Mouse (Mus musculus) left cerebral cortex, postnatal 14 days (tissue): ENCODE measurements around the gene Adgrb3. TPM values are rescaled to one million over a fixed set of nuclear protein-coding genes. Genes with fewer than 3 reads are reported as not detected.

ENCODE experiments used
- DNase-seq, 2 experiments: peaks; one replicate each; pipeline ENCODE4 v3.0.0; 2021 to 2022; ENCODE audit warnings: low spot score in 2 of 2, mixed read lengths in 1 of 2
- intact Hi-C: fragments of 180-260 bp; cut with DNase I; formaldehyde crosslinking; loops from one replicate; pipeline ENCODE4 v1.15.1; 2025
- total RNA-seq, 2 experiments: library from RNA; stranded (reverse); gene quantifications; 2 replicates each; pipeline ENCODE4 v1.2.3; 2021

The Adgrb3 gene
- total RNA-seq, 2 experiments from 2014 or later, result 122 to 133 TPM

GRCm38 (mm10) chr1:25419378-25419777, 410.1 kb downstream of the Adgrb3 start:
- DNase-seq, result no peak
- intact Hi-C loops, result no loop called here

GRCm38 (mm10) chr1:25415084-25415483, 414.4 kb downstream of the Adgrb3 start:
- no peak for DNase-seq
- intact Hi-C loops, result no loop called here

DNA sequence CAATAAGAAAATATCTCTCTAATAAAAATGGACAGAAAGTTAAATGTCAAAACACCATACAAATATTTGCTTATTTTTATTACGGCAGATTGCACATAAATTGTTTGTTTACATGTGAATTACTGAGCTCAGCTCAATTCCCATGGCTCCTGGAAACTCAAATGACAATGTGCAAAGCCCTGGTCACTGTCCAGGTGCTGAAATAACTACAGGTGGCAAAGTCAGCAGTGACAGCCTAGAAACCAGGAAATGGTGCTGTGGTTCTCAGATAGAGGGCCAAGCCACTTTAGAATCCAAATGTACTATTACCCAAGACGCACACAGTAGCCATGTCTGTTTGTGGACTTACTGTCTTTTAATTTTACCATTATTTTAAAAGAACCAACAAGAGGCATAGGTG, 465.3 kb downstream of the Adgrb3 start:
- no peak for DNase-seq
- intact Hi-C loops, result no loop called here

DNA sequence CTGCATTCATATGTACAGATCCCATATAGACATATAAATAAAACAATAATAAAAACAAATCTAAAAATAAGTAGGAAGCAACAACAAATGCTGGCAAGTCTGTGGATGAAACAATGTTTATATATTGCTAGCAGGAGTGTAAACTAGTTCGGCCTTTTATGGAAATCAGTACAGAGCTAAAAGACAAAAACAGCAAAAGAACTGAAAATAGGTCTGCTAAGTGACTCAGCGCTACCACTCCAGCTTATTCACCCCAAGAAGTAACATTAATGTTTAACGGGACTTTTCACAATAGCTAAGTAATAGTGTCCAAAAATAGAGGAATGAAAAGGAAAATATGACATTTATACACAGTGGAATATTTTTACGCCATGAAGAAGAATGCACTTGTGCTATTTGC, 471.0 kb downstream of the Adgrb3 start:
- DNase-seq, result no peak
- intact Hi-C loops, result no loop called here

GRCm38 (mm10) chr1:25355486-25355885, 474.0 kb downstream of the Adgrb3 start:
- DNase-seq, result no peak
- intact Hi-C loops, result no loop called here

DNA sequence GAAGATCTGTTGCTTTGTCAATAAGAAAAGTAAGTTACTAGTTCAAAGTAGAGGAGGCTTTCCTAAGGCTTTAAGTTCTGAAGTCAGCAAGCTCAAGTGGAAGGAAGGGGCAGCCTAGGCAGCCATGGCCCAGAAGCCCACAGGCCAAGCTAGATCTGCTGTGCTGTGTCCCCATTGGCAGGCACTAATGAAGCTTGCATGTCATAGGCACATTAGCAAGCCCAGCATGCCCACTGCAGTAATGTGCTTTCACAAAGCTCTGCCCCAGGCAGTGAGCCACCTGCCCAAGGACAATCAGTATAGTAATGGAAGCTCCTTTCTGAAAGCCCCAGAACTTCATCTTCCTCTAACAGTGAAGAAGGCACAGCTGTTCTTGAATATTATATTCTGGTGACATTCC, 484.6 kb downstream of the Adgrb3 start:
- intact Hi-C loops, result no loop called here
- no peak for DNase-seq

DNA sequence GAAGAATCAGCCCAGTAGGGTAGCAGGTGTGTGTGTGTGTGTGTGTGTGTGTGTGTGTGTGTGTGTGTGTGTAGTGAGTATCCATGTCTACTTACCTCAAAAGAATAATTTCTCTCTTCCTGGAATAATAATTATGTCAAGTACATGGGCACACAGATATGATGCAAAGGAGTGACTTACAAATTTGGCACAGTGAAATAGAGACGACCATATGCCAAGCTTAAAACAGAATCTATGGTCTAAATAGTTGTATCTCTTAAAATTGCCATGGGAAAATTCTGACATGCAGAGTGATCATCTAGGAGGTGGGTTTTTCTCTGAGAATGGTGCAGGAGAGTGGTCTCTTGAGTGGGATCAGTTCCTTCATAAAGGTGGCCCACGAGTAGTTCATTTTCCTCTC, 504.1 kb downstream of the Adgrb3 start:
- intact Hi-C loops, result no loop called here
- DNase-seq, result no peak

- DNase-seq, result no peak
- intact Hi-C loops, result no loop called here
Observed at GRCm38 (mm10) chr1:25317142-25317541, 512.4 kb downstream of the Adgrb3 start.

DNA sequence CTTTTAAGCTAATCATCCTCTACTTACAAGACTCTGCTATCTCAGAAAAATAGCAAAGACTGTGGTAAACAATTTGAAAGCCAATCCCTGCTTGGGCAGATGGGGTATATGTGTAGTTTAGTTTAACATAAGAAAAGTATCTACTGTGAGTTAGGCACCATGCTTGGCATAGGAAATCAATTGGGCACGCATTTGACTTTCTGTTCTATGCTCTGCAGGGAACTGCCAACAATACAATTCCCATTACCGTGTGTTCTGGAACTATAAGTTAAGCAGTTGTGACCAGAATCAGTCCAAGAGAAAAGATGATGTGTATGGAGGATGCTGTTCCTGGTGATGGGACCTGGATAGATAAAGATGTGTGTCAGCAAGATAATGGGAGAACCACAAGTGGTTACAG, 517.2 kb downstream of the Adgrb3 start:
- intact Hi-C loops, result no loop called here
- no peak for DNase-seq

- intact Hi-C loops, result no loop called here
- no peak for DNase-seq
Observed at GRCm38 (mm10) chr1:25310066-25310465, 519.4 kb downstream of the Adgrb3 start.

DNA sequence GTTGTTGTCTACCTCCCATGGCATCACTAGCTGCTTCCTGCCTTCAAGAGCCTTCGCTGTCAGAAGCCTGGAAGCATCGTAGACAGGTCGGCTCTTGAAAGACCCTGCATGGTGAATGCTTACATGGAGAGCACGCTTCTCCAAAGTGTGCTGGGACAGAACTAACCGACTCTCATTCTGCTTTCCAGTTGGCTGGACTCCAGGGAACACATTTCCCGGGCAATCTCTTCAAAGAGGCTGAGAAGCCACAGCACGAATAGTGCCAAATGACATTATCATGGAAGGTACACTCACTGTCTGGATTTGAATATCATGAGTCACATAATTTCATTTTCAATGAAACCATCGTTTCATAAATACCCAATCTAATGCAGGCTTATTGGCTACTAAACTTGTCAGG, 548.0 kb downstream of the Adgrb3 start:
- intact Hi-C loops, result no loop called here
- peak; percentile 21 to 41 for DNase-seq

GRCm38 (mm10) chr1:25250562-25250961, 578.9 kb downstream of the Adgrb3 start:
- no peak for DNase-seq
- intact Hi-C loops, result no loop called here

DNA sequence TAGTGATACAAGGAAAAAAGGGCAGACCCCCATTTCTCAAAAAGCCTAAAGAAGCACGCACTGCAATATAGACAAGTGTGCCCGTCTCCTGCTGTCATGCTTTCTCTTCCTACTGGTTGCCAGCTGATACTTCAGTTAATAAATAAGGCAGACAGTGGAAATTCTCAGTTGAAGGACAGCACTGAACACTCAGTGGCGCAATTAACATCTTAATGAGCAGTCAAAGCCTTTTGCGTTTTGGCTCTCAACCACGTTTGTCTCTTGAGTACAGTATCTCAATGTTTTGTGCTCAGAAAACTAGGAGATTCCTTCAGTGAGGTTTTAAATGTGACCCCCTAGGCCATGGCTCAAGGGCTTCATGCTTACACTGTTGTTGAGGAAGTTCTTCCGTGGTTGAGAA, 587.1 kb downstream of the Adgrb3 start:
- intact Hi-C loops, result no loop called here
- no peak for DNase-seq

GRCm38 (mm10) chr1:25229245-25229750, 600.2 kb downstream of the Adgrb3 start:
- DNase-seq, result peak; percentile 34 to 75
- intact Hi-C loops, result loop anchor here (2.0 to 10.0 kb wide), 2 partner anchors 64 to 124 kb away; no protein-coding TSS in a partner anchor

DNA sequence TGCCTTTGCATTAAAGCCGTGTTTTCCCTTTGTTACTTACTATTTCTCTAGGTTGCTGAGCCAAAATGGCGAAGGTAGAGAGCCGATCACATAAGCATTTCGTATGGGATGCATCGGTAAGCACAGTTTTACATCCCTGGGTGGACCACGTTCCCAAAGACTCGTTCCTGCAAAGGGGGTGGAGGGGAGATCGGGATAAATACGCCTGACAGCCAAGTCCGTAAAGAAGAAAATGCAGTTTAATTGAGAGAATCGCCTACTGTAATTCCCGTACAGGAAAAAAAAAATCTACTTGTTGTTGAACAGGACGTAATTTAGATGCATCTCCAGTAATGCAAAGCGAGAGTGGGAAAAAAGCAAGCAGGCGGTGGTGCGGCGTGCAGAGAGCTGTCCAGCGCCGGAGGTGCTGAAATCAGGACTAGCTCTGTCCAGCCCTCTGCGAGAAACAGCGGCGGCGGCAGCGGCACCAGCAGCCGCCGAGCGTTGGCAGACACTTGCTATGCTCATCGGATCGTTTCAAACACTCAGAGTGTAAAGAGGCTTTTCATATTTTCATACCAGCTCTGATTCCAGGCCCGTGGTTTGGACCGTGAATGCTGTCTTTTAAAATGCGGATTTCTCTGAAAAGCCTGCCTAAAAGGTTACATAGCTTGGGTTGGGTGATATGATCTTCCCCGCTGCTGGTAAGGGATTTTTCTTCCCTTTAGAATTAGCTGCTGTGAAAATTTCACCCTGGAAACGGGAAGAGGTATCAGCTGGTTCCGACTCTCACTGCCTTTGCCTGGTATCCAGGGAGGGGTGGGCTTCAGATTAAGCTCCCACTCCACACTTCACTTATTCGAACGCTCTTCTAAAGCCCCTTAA, 600.9 kb downstream of the Adgrb3 start:
- intact Hi-C loops, result loop anchor here (2.0 to 10.0 kb wide), 2 partner anchors 64 to 124 kb away; no protein-coding TSS in a partner anchor
- peak; percentile 65 to 78 for DNase-seq

- intact Hi-C loops, result loop anchor here (2.0 to 10.0 kb wide), 2 partner anchors 63 to 123 kb away; no protein-coding TSS in a partner anchor
- DNase-seq, result peak in 1 of 2 experiments; percentile 25
Observed at GRCm38 (mm10) chr1:25227880-25228279, 601.6 kb downstream of the Adgrb3 start.

GRCm38 (mm10) chr1:25204636-25205035, 624.9 kb downstream of the Adgrb3 start:
- no peak for DNase-seq
- intact Hi-C loops, result no loop called here

DNA sequence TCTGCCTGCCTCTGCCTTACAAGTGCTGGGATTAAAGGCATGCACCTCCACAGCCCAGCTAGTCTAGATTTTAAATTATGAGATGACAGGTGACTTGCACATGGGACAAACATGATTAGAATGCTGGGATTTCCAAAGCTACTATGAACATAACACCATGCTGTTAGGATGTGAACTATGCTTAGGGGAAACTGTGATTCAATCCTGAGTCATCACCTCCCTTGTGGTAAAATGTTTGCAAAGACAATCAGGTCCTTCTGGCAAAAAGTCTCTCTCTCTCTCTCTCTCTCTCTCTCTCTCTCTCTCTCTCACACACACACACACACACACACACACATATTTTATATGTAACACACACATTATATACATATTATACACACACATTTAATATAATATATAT, 630.1 kb downstream of the Adgrb3 start:
- intact Hi-C loops, result no loop called here

GRCm38 (mm10) chr1:25191986-25192385, 637.5 kb downstream of the Adgrb3 start:
- DNase-seq, result no peak
- intact Hi-C loops, result no loop called here

More for the DNA sequence above, 630.1 kb downstream of the Adgrb3 start:
- DNase-seq, result no peak

- no peak for DNase-seq
- intact Hi-C loops, result no loop called here
Observed at GRCm38 (mm10) chr1:25189261-25189660, 640.2 kb downstream of the Adgrb3 start.

DNA sequence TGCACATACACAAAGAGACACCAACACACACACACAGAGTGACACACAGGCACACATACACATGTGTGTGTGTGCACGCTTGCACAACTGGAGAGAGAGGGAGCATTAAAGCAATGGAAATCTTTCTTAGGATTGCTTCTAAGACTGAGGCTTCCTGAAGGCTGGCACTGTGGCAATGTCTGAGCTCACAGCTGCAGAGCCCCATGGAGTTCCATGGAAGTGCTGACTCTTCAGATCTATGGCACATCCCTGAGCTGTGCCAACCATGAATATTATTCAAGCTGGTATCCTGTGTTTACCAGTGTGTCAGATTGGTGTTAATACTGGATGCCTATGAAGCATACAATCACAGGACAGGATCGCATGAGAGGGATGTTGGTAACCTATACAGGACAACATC, 643.6 kb downstream of the Adgrb3 start:
- DNase-seq, result no peak
- intact Hi-C loops, result no loop called here
